Mouse (Mus musculus) ES-E14 (cell line): Measurements from ENCODE around the gene Gm6309.
"Not testable (repeated sequence)": the region's sequence is repeated elsewhere in the genome, so short reads cannot be mapped to it uniquely, and the experiment has no call there.

ENCODE experiments used
- HCFC1 ChIP-seq: IDR thresholded peaks from 2 replicates; pipeline ENCODE4 v1.6.1; 2012; ENCODE audit warnings: low read length, inconsistent platforms, borderline replicate concordance; ENCODE audit not compliant: insufficient read depth
- ZNF384 ChIP-seq: IDR thresholded peaks from 2 replicates; pipeline ENCODE4 v1.6.1; 2012; ENCODE audit warnings: low read depth, low read length, inconsistent platforms

DNA sequence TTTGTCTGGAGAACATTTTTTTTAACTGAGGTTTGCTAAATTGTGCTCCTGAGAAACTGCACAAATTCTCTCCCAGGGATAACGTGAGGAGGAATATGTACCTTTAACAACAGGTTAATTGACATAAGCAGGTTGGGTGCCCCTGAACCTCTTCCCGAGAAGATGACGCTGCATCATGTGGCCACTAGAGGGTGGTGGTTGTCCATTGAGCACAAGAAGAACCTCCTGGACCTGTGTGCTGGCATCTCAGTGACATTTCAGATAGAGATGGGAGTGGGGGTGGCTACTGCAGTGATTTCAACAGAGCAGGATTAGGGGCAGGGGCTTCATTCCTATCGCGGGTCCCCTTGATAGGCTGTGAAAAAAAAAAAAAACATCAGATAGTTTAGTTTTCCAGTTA is 16.9 kb upstream of the Gm6309 start:
- TF ChIP-seq HCFC1, ZNF384: not testable (repeated sequence)
